Mouse (Mus musculus) midbrain, embryonic 16.5 days (tissue): ENCODE measurements around the gene Hcfc1. TPM values are rescaled to one million over a fixed set of nuclear protein-coding genes. Genes with fewer than 3 reads are reported as not detected.

Source experiments
- ATAC-seq: fragments of 200-750 bp; cut with Nextera tagmentation; 2 replicates; pipeline ENCODE4 v1.8.0; 2017; ENCODE audit warnings: moderate TSS enrichment
- H3K27ac ChIP-seq: fragments of 300-500 bp; sonication (generic); 2 replicates; pipeline ENCODE4 v1.5.1; 2014; ENCODE audit warnings: mild to moderate bottlenecking, low read length, mixed read lengths
- H3K27me3 ChIP-seq: fragments of 300-500 bp; sonication (generic); 2 replicates; pipeline ENCODE4 v1.6.1; 2014; ENCODE audit warnings: low read depth, low read length, mixed read lengths; ENCODE audit not compliant: control insufficient read depth, insufficient read depth
- H3K36me3 ChIP-seq: fragments of 300-500 bp; sonication (generic); 2 replicates; pipeline ENCODE4 v1.6.1; 2014; ENCODE audit warnings: mild to moderate bottlenecking, low read length, moderate library complexity, mixed read lengths; ENCODE audit not compliant: control insufficient read depth, insufficient read depth
- H3K4me1 ChIP-seq: fragments of 300-500 bp; sonication (generic); 2 replicates; pipeline ENCODE4 v1.6.1; 2014; ENCODE audit warnings: mild to moderate bottlenecking, low read length, mixed read lengths; ENCODE audit not compliant: control insufficient read depth, insufficient read depth
- H3K4me2 ChIP-seq: fragments of 300-500 bp; sonication (generic); 2 replicates; pipeline ENCODE4 v1.6.1; 2014; ENCODE audit warnings: mild to moderate bottlenecking, low read length, mixed read lengths
- H3K4me3 ChIP-seq: fragments of 300-500 bp; sonication (generic); 2 replicates; pipeline ENCODE4 v1.5.1; 2014; ENCODE audit warnings: low read depth, mild to moderate bottlenecking, low read length, moderate library complexity, mixed read lengths
- H3K9ac ChIP-seq: fragments of 300-500 bp; sonication (generic); 2 replicates; pipeline ENCODE4 v1.6.1; 2014; ENCODE audit warnings: low read depth, low read length, mixed read lengths
- H3K9me3 ChIP-seq: fragments of 300-500 bp; sonication (generic); replicated peaks from 2 replicates; pipeline ENCODE4 v1.6.1; 2014; ENCODE audit warnings: mild to moderate bottlenecking, low read length, mixed read lengths; ENCODE audit not compliant: control insufficient read depth, poor library complexity, severe bottlenecking
- WGBS: fragments of 180-500 bp; shearing (Covaris S2); extraction: QIAGEN DNeasy Blood & Tissue Kit; methylation state at CpG from one replicate; pipeline ENCODE4 v1.1.7; 2014; 5-methylcytosine and 5-hydroxymethylcytosine counted together
- polyA plus RNA-seq: library from polyadenylated mRNA; unstranded; fragments of >200 nt; fragmentation: Nextera tagmentation; extraction: Ambion mirVana; gene quantifications from 2 replicates; pipeline ENCODE4 v1.2.1, GENCODE M21; 2015

Hcfc1 gene
- polyA plus RNA-seq, 1 experiment from 2014 or later = 39.1 TPM

GRCm38 (mm10) chrX:73952603-73953002, 13.6 kb downstream of the Hcfc1 start:
- peaks cover 29% of the 10 kb centered on the region for H3K36me3 ChIP-seq
- 83% methylated on average over 5 of the region's 5 CpGs for WGBS
- H3K27me3 ChIP-seq = no peaks in the 10 kb centered on the region
- H3K27ac ChIP-seq = no peak overlapping the region
- H3K9ac ChIP-seq = no peak overlapping the region
- no peak overlapping the region for H3K4me3 ChIP-seq
- no peak overlapping the region for H3K4me2 ChIP-seq
- no peaks in the 10 kb centered on the region for H3K9me3 ChIP-seq
- no peaks in the 10 kb centered on the region for H3K4me1 ChIP-seq
- ATAC-seq = no peak

DNA sequence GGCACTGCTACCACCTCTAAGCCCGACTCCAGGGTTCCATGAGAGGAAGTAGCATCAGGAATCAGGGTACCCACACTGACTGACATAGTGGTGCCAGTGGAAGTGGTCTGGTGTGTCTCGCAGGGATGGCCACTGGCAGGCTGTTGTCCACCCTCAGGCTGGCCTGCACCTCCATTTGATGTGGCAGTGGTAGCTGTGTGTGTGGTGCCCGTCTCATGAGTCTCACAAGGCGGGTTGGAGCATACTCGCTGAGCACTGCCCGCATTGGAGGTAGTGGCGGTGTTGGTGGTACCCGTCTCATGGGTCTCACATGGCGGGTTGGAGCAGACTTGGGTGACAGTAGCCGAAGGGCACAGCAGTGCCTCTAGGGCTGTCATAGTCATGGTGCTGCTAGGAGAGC, 16.8 kb downstream of the Hcfc1 start:
- Histone ChIP-seq H3K4me1 (no peaks in the 10 kb centered on the region), H3K9ac (no peak overlapping the region), H3K4me3 (no peak overlapping the region), H3K36me3 (peaks cover 23% of the 10 kb centered on the region; the same call in 1 of the 2 replicates), H3K27ac (no peak overlapping the region), H3K9me3 (no peaks in the 10 kb centered on the region), H3K27me3 (no peaks in the 10 kb centered on the region), H3K4me2 (no peak overlapping the region)
- WGBS = 89% methylated on average over 10 of the region's 10 CpGs
- peak; percentile 18; the same call in 1 of the 2 replicates for ATAC-seq

DNA sequence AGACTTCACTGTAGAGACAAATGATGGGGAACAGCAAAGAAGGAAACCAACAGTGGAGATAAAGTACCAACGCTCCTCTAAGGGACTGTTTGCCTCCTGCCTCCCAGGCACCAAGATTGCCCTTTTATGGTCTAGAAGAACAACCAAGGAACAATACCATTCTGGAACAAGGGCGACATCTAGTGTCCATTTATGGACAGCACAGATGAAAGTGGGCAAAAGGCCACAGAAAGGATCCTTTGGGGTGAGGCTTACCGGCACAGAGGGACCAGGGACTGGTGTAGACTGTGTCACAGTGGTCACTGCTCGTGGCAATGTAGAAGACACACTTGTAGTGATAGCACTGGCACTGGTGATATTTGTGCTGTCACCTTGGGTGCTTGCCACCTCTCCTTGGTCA, 17.5 kb downstream of the Hcfc1 start:
- Histone ChIP-seq H3K36me3 (peaks cover 26% of the 10 kb centered on the region; the same call in 1 of the 2 replicates), H3K4me3 (no peak overlapping the region), H3K4me2 (no peak overlapping the region), H3K27ac (peak overlapping the region; percentile 22; the same call in 1 of the 2 replicates), H3K9me3 (no peaks in the 10 kb centered on the region), H3K9ac (no peak overlapping the region), H3K27me3 (no peaks in the 10 kb centered on the region), H3K4me1 (no peaks in the 10 kb centered on the region)
- 36% methylated on average over 4 of the region's 4 CpGs for WGBS
- ATAC-seq = peak; percentile 44

- H3K27ac ChIP-seq = no peak overlapping the region
- H3K36me3 ChIP-seq = peaks cover 15% of the 10 kb centered on the region; the same call in 1 of the 2 replicates
- H3K4me1 ChIP-seq = no peaks in the 10 kb centered on the region
- no peaks in the 10 kb centered on the region for H3K27me3 ChIP-seq
- 83% methylated on average over 6 of the region's 6 CpGs for WGBS
- H3K9ac ChIP-seq = no peak overlapping the region
- H3K4me2 ChIP-seq = no peak overlapping the region
- no peak overlapping the region for H3K4me3 ChIP-seq
- H3K9me3 ChIP-seq = no peaks in the 10 kb centered on the region
- no peak for ATAC-seq
These were observed 19.3 kb downstream of the Hcfc1 start for GRCm38 (mm10) chrX:73946896-73947295.

DNA sequence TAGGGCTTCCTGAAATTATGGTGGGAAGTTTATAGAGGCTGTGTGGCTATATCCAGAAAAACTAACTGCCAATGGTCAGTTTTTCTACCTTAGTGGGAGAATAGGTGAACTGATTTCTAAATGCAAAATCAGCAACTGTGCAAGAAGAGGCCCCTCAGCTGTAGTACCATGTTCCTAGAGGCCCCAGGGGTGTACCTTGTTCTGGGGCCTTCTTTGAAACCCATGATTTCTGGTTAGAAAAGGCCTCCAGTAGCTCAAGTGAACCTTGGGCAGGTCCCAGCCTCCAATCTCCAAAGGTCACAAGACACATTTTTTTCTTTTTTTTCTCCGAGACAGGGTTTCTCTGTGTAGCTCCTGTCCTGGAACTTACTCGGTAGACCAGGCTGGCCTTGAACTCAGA, 23.9 kb downstream of the Hcfc1 start:
- Histone ChIP-seq H3K4me2 (no peak overlapping the region), H3K36me3 (peaks cover 8% of the 10 kb centered on the region; the same call in 1 of the 2 replicates), H3K27me3 (no peaks in the 10 kb centered on the region), H3K9me3 (no peaks in the 10 kb centered on the region), H3K4me3 (no peak overlapping the region), H3K4me1 (no peaks in the 10 kb centered on the region), H3K9ac (no peak overlapping the region), H3K27ac (no peak overlapping the region)
- ATAC-seq = no peak
- 81% methylated on average over 2 of the region's 2 CpGs for WGBS

- H3K4me3 ChIP-seq = no peak overlapping the region
- H3K9me3 ChIP-seq = no peaks in the 10 kb centered on the region
- no peak overlapping the region for H3K9ac ChIP-seq
- H3K36me3 ChIP-seq = peaks cover 8% of the 10 kb centered on the region; the same call in 1 of the 2 replicates
- no peak for ATAC-seq
- H3K4me1 ChIP-seq = no peaks in the 10 kb centered on the region
- H3K27ac ChIP-seq = no peak overlapping the region
- 100% methylated on average over 2 of the region's 2 CpGs for WGBS
- H3K27me3 ChIP-seq = no peaks in the 10 kb centered on the region
- no peak overlapping the region for H3K4me2 ChIP-seq
These were observed 24.3 kb downstream of the Hcfc1 start for GRCm38 (mm10) chrX:73941860-73942259.

DNA sequence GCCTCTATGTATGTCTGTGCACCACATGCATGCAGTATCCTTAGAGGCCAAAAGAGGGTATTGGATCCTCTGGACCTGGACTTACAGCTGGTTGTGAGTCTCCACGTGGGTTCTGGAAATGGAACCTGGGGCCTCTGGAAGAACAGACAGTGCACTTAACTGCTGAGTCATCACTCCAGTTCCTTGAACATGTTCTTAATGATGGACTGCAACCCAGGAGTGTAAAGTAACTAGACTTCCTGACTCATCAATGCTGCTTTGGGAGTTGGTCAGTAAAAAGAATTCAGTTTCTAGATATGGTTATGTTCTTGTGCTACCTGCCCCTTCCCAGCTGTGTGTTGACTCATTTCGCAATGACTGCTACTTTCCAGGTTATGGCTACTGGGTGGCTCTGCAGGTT, 34.3 kb downstream of the Hcfc1 start:
- Histone ChIP-seq H3K9ac (no peak overlapping the region), H3K9me3 (no peaks in the 10 kb centered on the region), H3K27ac (no peak overlapping the region), H3K4me3 (no peak overlapping the region), H3K4me2 (no peak overlapping the region), H3K27me3 (no peaks in the 10 kb centered on the region), H3K4me1 (no peaks in the 10 kb centered on the region), H3K36me3 (no peaks in the 10 kb centered on the region)
- WGBS = 87% methylated on average over 2 of the region's 2 CpGs
- no peak for ATAC-seq

DNA sequence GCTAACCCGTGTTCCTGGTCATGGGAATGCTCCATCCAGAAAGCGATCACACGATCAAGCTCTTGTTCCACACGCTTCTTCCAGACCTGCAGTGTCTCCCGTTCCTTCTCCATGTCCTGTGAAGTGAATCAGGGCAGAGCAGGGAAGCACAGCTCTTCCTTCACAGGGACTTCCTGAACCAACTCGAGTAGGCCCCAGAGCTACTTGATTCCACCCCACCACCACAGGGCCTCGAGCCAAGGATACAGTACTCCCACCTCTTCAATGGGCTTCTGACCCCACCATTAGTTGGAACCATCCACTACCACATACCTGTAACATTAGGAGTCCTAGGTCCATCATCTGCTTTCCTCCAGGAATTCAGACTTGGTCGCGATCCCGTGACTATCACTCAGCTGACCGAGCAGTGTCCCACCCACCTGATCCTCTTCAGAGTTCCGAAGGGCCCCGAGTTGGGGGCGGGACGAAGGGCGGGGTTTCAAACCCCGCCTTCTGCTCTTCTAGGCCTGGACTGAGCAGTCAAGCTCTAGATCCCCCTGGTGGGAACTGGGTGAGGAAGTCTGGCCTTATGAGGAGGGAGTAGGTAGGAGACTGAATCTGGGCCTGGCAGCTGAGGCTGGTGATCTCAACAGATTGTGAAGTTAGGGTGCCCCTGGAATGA, 35.6 kb downstream of the Hcfc1 start, which contains the start of gene Renbp:
TSS of gene Renbp (minus strand) at position 449 of the 661 bp plus-strand sequence.
- H3K9ac ChIP-seq = no peak within 1 kb of the TSS
- H3K9me3 ChIP-seq = no peaks in the 10 kb centered on the region
- no peak for ATAC-seq
- no peak within 1 kb of the TSS for H3K27ac ChIP-seq
- no peaks in the 10 kb centered on the region for H3K36me3 ChIP-seq
- 44% methylated on average over 17 of the region's 17 CpGs for WGBS
- H3K4me2 ChIP-seq = 0 out of 2 replicates have a peak within 1 kb of the TSS, but pooled peaks have one; percentile 1
- H3K4me1 ChIP-seq = no peaks in the 10 kb centered on the region
- H3K27me3 ChIP-seq = no peaks in the 10 kb centered on the region
- no peak within 1 kb of the TSS for H3K4me3 ChIP-seq

GRCm38 (mm10) chrX:73922550-73922882, 43.6 kb downstream of the Hcfc1 start:
- ATAC-seq = peak; percentile 31; the same call in 1 of the 2 replicates
- Histone ChIP-seq H3K9ac (peak overlapping the region; percentile 70), H3K4me2 (peak overlapping the region; percentile 70), H3K27me3 (no peaks in the 10 kb centered on the region), H3K9me3 (no peaks in the 10 kb centered on the region), H3K4me3 (peak overlapping the region; percentile 60; the same call in 1 of the 2 replicates), H3K36me3 (0 out of 2 replicates have a peak, but pooled peaks cover 2% of the 10 kb centered on the region), H3K4me1 (peaks cover 7% of the 10 kb centered on the region), H3K27ac (peak overlapping the region; percentile 84)
- WGBS = 73% methylated on average over 8 of the region's 8 CpGs
